Mouse (Mus musculus) forebrain, embryonic 14.5 days (tissue): ENCODE measurements around the gene Clec12a. TPM values are rescaled to one million over a fixed set of nuclear protein-coding genes. Genes with fewer than 3 reads are reported as not detected.
"Not testable (repeated sequence)": the region's sequence is repeated elsewhere in the genome, so short reads cannot be mapped to it uniquely, and the experiment has no call there.

Experiments used
- ATAC-seq: fragments of 200-750 bp; cut with Nextera tagmentation; 2 replicates; pipeline ENCODE4 v1.8.0; 2017; ENCODE audit warnings: mild to moderate bottlenecking, moderate library complexity
- DNase-seq: peaks from one replicate; pipeline ENCODE4 v3.0.0-alpha.2; 2015; ENCODE audit warnings: low spot score
- H3K27ac ChIP-seq: fragments of 300-500 bp; sonication (generic); 2 replicates; pipeline ENCODE4 v1.5.1; 2014; ENCODE audit warnings: low read depth, mild to moderate bottlenecking, control low read depth, low read length, moderate library complexity
- H3K27me3 ChIP-seq: fragments of 300-500 bp; sonication (generic); replicated peaks from 2 replicates; pipeline ENCODE4 v1.6.1; 2014; ENCODE audit warnings: low read length, control low read depth, mixed read lengths; ENCODE audit not compliant: control insufficient read depth, insufficient read depth
- H3K36me3 ChIP-seq: fragments of 300-500 bp; sonication (generic); 2 replicates; pipeline ENCODE4 v1.6.1; 2014; ENCODE audit warnings: low read length, control low read depth; ENCODE audit not compliant: control insufficient read depth, insufficient read depth
- H3K4me1 ChIP-seq: fragments of 300-500 bp; sonication (generic); 2 replicates; pipeline ENCODE4 v1.6.1; 2014; ENCODE audit warnings: antibody characterized with exemption, low read length, control low read depth; ENCODE audit not compliant: control insufficient read depth, insufficient read depth
- H3K4me2 ChIP-seq: fragments of 300-500 bp; sonication (generic); 2 replicates; pipeline ENCODE4 v1.6.1; 2014; ENCODE audit warnings: mild to moderate bottlenecking, control low read depth, low read length
- H3K4me3 ChIP-seq: fragments of 300-500 bp; sonication (generic); 2 replicates; pipeline ENCODE4 v1.5.1; 2014; ENCODE audit warnings: low read depth, low read length, control low read depth
- H3K9ac ChIP-seq: fragments of 300-500 bp; sonication (generic); 2 replicates; pipeline ENCODE4 v1.6.1; 2014; ENCODE audit warnings: mild to moderate bottlenecking, low read length, control low read depth, moderate library complexity
- H3K9me3 ChIP-seq: fragments of 300-500 bp; sonication (generic); replicated peaks from 2 replicates; pipeline ENCODE4 v1.6.1; 2016; ENCODE audit warnings: low read length, control low read depth, mixed read lengths; ENCODE audit not compliant: control insufficient read depth
- WGBS: fragments of 180-500 bp; shearing (Covaris S2); extraction: QIAGEN DNeasy Blood & Tissue Kit; methylation state at CpG from one replicate; pipeline ENCODE4 v1.1.7; 2014; 5-methylcytosine and 5-hydroxymethylcytosine counted together
- polyA plus RNA-seq: library from polyadenylated mRNA; unstranded; fragments of >200 nt; fragmentation: Nextera tagmentation; extraction: Ambion mirVana; gene quantifications from 2 replicates; pipeline ENCODE4 v1.2.1, GENCODE M21; 2014

Gene Clec12a
- 0.18 and 0.27 TPM in 2 replicates for polyA plus RNA-seq

GRCm38 (mm10) chr6:129342391-129342790, at the start of gene Clec12a:
Gene Clec12a (plus strand): TSS chr6:129342691.
- WGBS, result 80% methylated on average over 4 of the region's 4 CpGs
- not testable (repeated sequence) for H3K27me3 ChIP-seq, H3K4me2 ChIP-seq, H3K4me1 ChIP-seq, H3K27ac ChIP-seq, H3K4me3 ChIP-seq, ATAC-seq, DNase-seq, H3K9ac ChIP-seq, H3K9me3 ChIP-seq, H3K36me3 ChIP-seq

DNA sequence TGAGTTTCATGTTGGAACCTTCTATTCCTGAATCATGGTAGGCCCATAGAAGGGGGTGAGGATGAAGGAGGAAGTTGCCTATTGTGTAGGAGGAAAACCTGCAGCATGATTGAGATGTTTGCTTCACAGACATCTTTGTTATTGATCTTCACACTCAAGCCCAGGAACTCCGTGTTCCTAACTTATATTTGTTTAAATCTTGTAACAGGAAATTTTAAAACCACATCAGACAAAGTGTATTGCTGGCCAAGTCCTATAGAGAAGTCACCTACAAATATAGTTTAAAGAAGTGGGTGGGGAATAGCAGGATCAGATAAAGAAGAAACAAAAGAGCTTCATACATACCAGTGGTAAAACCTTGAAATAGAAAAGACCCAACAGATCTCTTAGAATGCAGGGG, 38.3 kb upstream of the Clec12a start:
- no peak for ATAC-seq
- Histone ChIP-seq H3K4me3 (no peak overlapping the region), H3K36me3 (no peaks in the 10 kb centered on the region), H3K9ac (no peak overlapping the region), H3K27ac (no peak overlapping the region), H3K9me3 (no peaks in the 10 kb centered on the region), H3K27me3 (no peaks in the 10 kb centered on the region), H3K4me1 (no peaks in the 10 kb centered on the region), H3K4me2 (no peak overlapping the region)
- 67% methylated on average over 1 of the region's 1 CpGs for WGBS
- no peak for DNase-seq

GRCm38 (mm10) chr6:129312499-129312898, 30.0 kb upstream of the Clec12a start:
- H3K27me3 ChIP-seq, result no peaks in the 10 kb centered on the region
- 88% methylated on average over 3 of the region's 3 CpGs for WGBS
- DNase-seq, result no peak
- H3K9me3 ChIP-seq, result no peaks in the 10 kb centered on the region
- H3K4me2 ChIP-seq, result no peak overlapping the region
- no peak overlapping the region for H3K4me3 ChIP-seq
- H3K9ac ChIP-seq, result no peak overlapping the region
- H3K36me3 ChIP-seq, result no peaks in the 10 kb centered on the region
- H3K27ac ChIP-seq, result no peak overlapping the region
- no peak for ATAC-seq
- no peaks in the 10 kb centered on the region for H3K4me1 ChIP-seq

- no peak overlapping the region for H3K4me3 ChIP-seq
- no peaks in the 10 kb centered on the region for H3K27me3 ChIP-seq
- no peaks in the 10 kb centered on the region for H3K4me1 ChIP-seq
- 89% methylated on average over 3 of the region's 3 CpGs for WGBS
- H3K9me3 ChIP-seq, result no peaks in the 10 kb centered on the region
- no peaks in the 10 kb centered on the region for H3K36me3 ChIP-seq
- H3K9ac ChIP-seq, result no peak overlapping the region
- ATAC-seq (no peak), DNase-seq (no peak)
- no peak overlapping the region for H3K4me2 ChIP-seq
- H3K27ac ChIP-seq, result no peak overlapping the region
These were observed 27.8 kb upstream of the Clec12a start for GRCm38 (mm10) chr6:129314655-129315168.

DNA sequence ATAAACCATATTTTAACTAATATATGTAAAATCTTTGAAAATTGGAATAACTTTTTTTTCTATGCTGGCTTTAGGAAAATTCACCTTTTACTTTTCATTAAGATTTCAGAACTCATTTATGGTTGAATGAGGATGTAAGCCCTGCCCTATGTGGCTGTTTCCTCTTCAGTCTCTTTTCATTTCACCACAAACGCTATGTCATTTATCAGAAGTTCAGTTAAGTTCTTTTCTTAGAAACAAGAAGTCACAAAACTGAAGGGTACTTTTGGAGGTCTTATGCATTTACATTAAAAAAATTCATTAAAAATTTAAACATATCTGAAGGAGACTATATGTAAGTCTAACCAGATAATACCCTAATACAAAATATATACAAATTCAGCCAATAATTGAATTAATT, 26.8 kb upstream of the Clec12a start:
- no peaks in the 10 kb centered on the region for H3K4me1 ChIP-seq
- DNase-seq (no peak), ATAC-seq (no peak)
- H3K27me3 ChIP-seq, result no peaks in the 10 kb centered on the region
- WGBS, result 88% methylated on average over 1 of the region's 1 CpGs
- no peaks in the 10 kb centered on the region for H3K36me3 ChIP-seq
- no peak overlapping the region for H3K4me2 ChIP-seq
- no peak overlapping the region for H3K4me3 ChIP-seq
- H3K9me3 ChIP-seq, result no peaks in the 10 kb centered on the region
- H3K9ac ChIP-seq, result no peak overlapping the region
- no peak overlapping the region for H3K27ac ChIP-seq

DNA sequence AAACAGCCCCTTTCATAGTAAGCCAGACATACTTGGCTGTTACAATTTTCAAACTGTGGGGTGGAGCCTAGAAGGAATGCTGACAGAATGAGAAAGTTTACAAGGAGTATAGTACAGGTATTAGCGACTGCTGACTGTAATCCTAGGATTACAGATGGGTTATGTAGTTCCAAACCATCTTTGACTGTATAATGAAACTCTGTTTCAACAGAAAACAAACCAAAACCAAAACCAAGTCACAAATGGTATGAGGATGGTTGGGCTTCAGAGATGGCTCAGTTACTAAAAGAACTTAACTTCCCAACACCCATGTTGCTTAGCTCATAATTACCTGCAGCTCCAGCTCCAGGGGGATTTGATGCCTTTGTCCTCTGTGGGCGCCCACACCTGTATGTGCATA, 26.0 kb upstream of the Clec12a start:
- DNase-seq, result no peak
- no peaks in the 10 kb centered on the region for H3K36me3 ChIP-seq
- ATAC-seq, result no peak
- 74% methylated on average over 2 of the region's 2 CpGs for WGBS
- no peak overlapping the region for H3K4me3 ChIP-seq
- H3K27me3 ChIP-seq, result no peaks in the 10 kb centered on the region
- H3K4me2 ChIP-seq, result no peak overlapping the region
- no peak overlapping the region for H3K27ac ChIP-seq
- H3K4me1 ChIP-seq, result no peaks in the 10 kb centered on the region
- no peaks in the 10 kb centered on the region for H3K9me3 ChIP-seq
- H3K9ac ChIP-seq, result no peak overlapping the region

DNA sequence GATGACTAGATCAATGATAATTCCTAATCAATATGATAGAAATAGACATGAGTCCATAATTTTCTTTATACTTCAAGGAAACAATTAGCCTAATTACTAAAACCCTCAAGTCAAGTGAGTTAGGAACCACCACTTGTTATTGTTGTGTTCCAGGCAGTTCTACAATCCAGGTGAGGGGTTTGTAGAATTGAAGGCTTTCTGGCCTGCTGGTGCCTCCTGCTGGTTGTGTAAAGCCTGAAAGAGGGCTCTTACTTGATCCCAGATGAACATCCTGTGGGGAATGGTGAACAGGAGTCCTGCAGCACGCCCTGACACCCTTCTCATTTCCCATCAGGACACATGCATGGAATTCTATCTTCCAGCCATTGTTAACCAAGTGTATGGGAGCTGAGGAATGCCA, 24.1 kb upstream of the Clec12a start:
- Histone ChIP-seq H3K27ac (no peak overlapping the region), H3K4me3 (no peak overlapping the region), H3K4me1 (no peaks in the 10 kb centered on the region), H3K4me2 (no peak overlapping the region), H3K9me3 (no peaks in the 10 kb centered on the region), H3K27me3 (no peaks in the 10 kb centered on the region), H3K9ac (no peak overlapping the region), H3K36me3 (no peaks in the 10 kb centered on the region)
- 41% methylated on average over 1 of the region's 1 CpGs for WGBS
- DNase-seq (no peak), ATAC-seq (no peak)

- DNase-seq (no peak), ATAC-seq (no peak)
- no peak overlapping the region for H3K4me3 ChIP-seq
- 77% methylated on average over 4 of the region's 4 CpGs for WGBS
- no peak overlapping the region for H3K27ac ChIP-seq
- no peaks in the 10 kb centered on the region for H3K27me3 ChIP-seq
- no peak overlapping the region for H3K4me2 ChIP-seq
- no peaks in the 10 kb centered on the region for H3K4me1 ChIP-seq
- no peaks in the 10 kb centered on the region for H3K9me3 ChIP-seq
- H3K9ac ChIP-seq, result no peak overlapping the region
- H3K36me3 ChIP-seq, result no peaks in the 10 kb centered on the region
These were observed 23.2 kb upstream of the Clec12a start for GRCm38 (mm10) chr6:129319331-129319730.

GRCm38 (mm10) chr6:129326016-129326415, 16.5 kb upstream of the Clec12a start:
- ATAC-seq (no peak), DNase-seq (no peak)
- Histone ChIP-seq H3K9me3 (no peaks in the 10 kb centered on the region), H3K4me2 (no peak overlapping the region), H3K36me3 (no peaks in the 10 kb centered on the region), H3K27ac (no peak overlapping the region), H3K4me3 (no peak overlapping the region), H3K9ac (no peak overlapping the region), H3K27me3 (no peaks in the 10 kb centered on the region), H3K4me1 (no peaks in the 10 kb centered on the region)
- WGBS, result 75% methylated on average over 1 of the region's 1 CpGs
